Mouse (Mus musculus) limb, embryonic 14.5 days (tissue): ENCODE results near the gene Rnf167. TPM values are rescaled to one million over a fixed set of nuclear protein-coding genes. Genes with fewer than 3 reads are reported as not detected.

Source experiments
- ATAC-seq: fragments of 200-750 bp; cut with Nextera tagmentation; 2 replicates; pipeline ENCODE4 v1.8.0; 2017; ENCODE audit warnings: low read depth, moderate number of reproducible peaks, moderate TSS enrichment; ENCODE audit not compliant: low FRiP score
- DNase-seq: peaks from one replicate; pipeline ENCODE4 v3.0.0-alpha.2; 2015; ENCODE audit warnings: low spot score
- H3K27ac ChIP-seq: fragments of 300-500 bp; sonication (generic); replicated peaks from 2 replicates; pipeline ENCODE4 v1.5.1; 2014; ENCODE audit warnings: low read depth, mild to moderate bottlenecking, low read length, moderate library complexity, mixed read lengths
- H3K27me3 ChIP-seq: fragments of 300-500 bp; sonication (generic); 2 replicates; pipeline ENCODE4 v1.6.1; 2014; ENCODE audit warnings: low read length, mixed read lengths; ENCODE audit not compliant: control insufficient read depth, insufficient read depth
- H3K36me3 ChIP-seq: fragments of 300-500 bp; sonication (generic); 2 replicates; pipeline ENCODE4 v1.6.1; 2014; ENCODE audit warnings: mild to moderate bottlenecking, low read length, moderate library complexity, mixed read lengths; ENCODE audit not compliant: control insufficient read depth, insufficient read depth
- H3K4me1 ChIP-seq: fragments of 300-500 bp; sonication (generic); 2 replicates; pipeline ENCODE4 v1.6.1; 2014; ENCODE audit warnings: antibody characterized with exemption, low read length, mixed read lengths; ENCODE audit not compliant: control insufficient read depth, insufficient read depth
- H3K4me2 ChIP-seq: fragments of 300-500 bp; sonication (generic); replicated peaks from 2 replicates; pipeline ENCODE4 v1.6.1; 2014; ENCODE audit warnings: low read depth, mild to moderate bottlenecking, low read length, moderate library complexity; ENCODE audit not compliant: severe bottlenecking
- H3K4me3 ChIP-seq: fragments of 300-500 bp; sonication (generic); replicated peaks from 2 replicates; pipeline ENCODE4 v1.5.1; 2014; ENCODE audit warnings: low read length
- H3K9ac ChIP-seq: fragments of 300-500 bp; sonication (generic); 2 replicates; pipeline ENCODE4 v1.6.1; 2014; ENCODE audit warnings: mild to moderate bottlenecking, low read depth, low read length, moderate library complexity; ENCODE audit not compliant: severe bottlenecking
- H3K9me3 ChIP-seq: fragments of 300-500 bp; sonication (generic); 2 replicates; pipeline ENCODE4 v1.6.1; 2016; ENCODE audit warnings: low read length; ENCODE audit not compliant: control insufficient read depth
- POLR2A ChIP-seq: fragments of 200-500 bp; IDR thresholded peaks from 2 replicates; pipeline ENCODE4 v1.8.0; 2012; ENCODE audit warnings: inconsistent platforms, mild to moderate bottlenecking, moderate library complexity, borderline replicate concordance; ENCODE audit not compliant: insufficient read depth, insufficient read length; ENCODE audit errors: extremely low read depth
- WGBS: fragments of 180-500 bp; shearing (Covaris S2); extraction: QIAGEN DNeasy Blood & Tissue Kit; methylation state at CpG from one replicate; pipeline ENCODE4 v1.1.7; 2014; 5-methylcytosine and 5-hydroxymethylcytosine counted together
- polyA plus RNA-seq, 2 experiments: library from polyadenylated mRNA; depleted of rRNA in 1 of 2; stranded (reverse) in 1 of 2; unstranded in 1 of 2; fragments of >200 nt; fragmentation: Nextera tagmentation in 1 of 2; extraction: Ambion mirVana in 1 of 2; gene quantifications; 2 replicates each; pipeline versions ENCODE4 v1.2.1 to v1.2.3; 2012 to 2014

The Rnf167 gene
- 96.3 and 110 TPM in 2 replicates for polyA plus RNA-seq (2012; rRNA removed)
- 109 and 119 TPM in 2 replicates for polyA plus RNA-seq (2014; fragmentation: Nextera tagmentation; extraction: Ambion mirVana)

DNA sequence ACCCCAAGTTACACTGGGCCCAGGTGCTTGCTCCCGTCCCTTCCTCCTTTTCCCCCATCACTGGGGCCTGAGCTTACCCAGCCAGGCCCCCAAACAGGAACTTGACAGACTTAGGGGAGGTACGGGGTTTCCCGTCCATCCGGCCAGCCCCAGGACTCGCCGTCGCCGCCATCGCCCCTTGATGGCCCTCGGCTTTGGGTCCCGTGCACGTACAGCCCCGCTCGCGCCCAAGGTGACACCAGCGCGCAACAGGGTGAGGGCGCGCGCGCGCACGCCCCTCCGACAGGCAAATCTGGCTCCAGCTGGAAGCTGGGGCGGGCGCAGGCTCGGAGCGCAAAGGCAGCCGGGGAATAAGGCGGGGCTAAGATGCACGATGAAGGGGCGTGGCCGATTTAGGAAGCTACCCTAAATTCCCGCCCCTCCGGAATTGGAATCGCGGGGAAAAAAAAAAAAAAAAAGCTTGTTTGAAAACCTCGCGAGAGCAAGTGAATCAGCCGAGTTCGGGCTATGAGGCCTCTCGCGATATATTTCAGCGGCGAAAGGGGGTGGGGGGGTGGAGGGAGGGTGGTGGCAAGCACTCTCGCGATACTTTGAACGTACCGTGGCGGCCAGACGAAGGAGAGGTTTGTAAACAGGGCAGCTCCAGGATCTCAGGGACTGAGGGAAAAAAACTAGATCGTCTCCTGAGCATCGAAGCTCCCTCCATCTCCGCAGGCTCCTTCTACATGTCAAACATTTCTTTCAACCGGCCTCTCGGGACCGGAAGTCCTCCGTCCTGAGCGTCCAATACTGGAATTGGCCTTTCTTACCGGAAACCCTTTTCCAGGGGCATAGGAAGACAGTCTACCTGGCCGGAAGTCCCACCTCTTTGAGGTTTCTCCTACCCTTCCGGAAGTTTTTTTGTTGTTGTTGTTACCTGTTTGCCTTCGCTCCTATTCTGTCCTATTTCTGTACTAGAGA, at the start of gene Rnf167, which contains the start of gene Slc25a11:
TSS of gene Rnf167 (plus strand) at position 545 of the 960 bp plus-strand sequence.
TSS of gene Slc25a11 (minus strand) at position 789 of the 960 bp plus-strand sequence.
- H3K4me3 ChIP-seq = peak within 1 kb of the TSS; percentile 75
- H3K9me3 ChIP-seq = no peaks in the 10 kb centered on the region
- H3K27me3 ChIP-seq = no peaks in the 10 kb centered on the region
- peak; percentile 99 for DNase-seq
- H3K4me1 ChIP-seq = peaks cover 22% of the 10 kb centered on the region
- H3K9ac ChIP-seq = peak within 1 kb of the TSS; percentile 86
- TF ChIP-seq POLR2A = peak; percentile 90; the same call in 1 of the 2 replicates
- peaks cover 62% of the 10 kb centered on the region for H3K36me3 ChIP-seq
- peak within 1 kb of the TSS; percentile 91 for H3K4me2 ChIP-seq
- H3K27ac ChIP-seq = peak within 1 kb of the TSS; percentile 93
- peak; percentile 90 for ATAC-seq
- under 1% methylated on average over 63 of the region's 63 CpGs for WGBS

GRCm38 (mm10) chr11:70597301-70597700, 49.7 kb upstream of the Rnf167 start:
- H3K4me3 ChIP-seq = no peak overlapping the region
- H3K27me3 ChIP-seq = no peaks in the 10 kb centered on the region
- no peaks in the 10 kb centered on the region for H3K4me1 ChIP-seq
- no peak for TF ChIP-seq POLR2A
- H3K4me2 ChIP-seq = no peak overlapping the region
- ATAC-seq = no peak
- H3K9ac ChIP-seq = peak overlapping the region; percentile 12; the same call in 1 of the 2 replicates
- H3K27ac ChIP-seq = no peak overlapping the region
- 87% methylated on average over 6 of the region's 6 CpGs for WGBS
- peaks cover 36% of the 10 kb centered on the region for H3K36me3 ChIP-seq
- no peaks in the 10 kb centered on the region for H3K9me3 ChIP-seq
- DNase-seq = no peak

DNA sequence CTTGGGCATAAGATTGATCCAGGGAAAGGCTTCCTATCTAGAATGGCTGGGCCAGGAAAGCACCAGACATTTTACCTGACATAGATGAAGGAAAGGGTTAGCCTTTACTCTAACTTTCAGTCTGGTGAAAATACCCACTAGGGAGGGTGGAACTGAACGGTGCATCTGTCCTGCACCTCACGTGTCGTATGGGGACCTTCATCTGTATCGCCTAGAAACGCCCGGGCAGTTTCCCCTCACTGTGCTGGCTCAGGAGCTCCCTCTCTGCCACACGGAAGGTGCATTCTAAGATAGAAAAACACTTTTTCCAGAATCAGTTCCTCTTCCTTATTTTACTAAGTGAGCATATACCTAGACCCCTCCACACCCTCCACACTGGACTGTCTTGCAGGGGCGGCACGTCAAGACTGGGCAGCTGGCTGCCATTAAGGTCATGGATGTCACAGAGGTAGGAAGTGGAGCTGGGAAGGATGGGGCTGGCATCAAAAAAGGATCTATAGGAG, 48.5 kb upstream of the Rnf167 start:
- 88% methylated on average over 9 of the region's 9 CpGs for WGBS
- Histone ChIP-seq H3K4me3 (no peak overlapping the region), H3K9me3 (no peaks in the 10 kb centered on the region), H3K4me1 (no peaks in the 10 kb centered on the region), H3K27ac (no peak overlapping the region), H3K4me2 (no peak overlapping the region), H3K9ac (no peak overlapping the region), H3K27me3 (no peaks in the 10 kb centered on the region), H3K36me3 (peaks cover 36% of the 10 kb centered on the region)
- DNase-seq (no peak), ATAC-seq (no peak)
- no peak for TF ChIP-seq POLR2A

GRCm38 (mm10) chr11:70605024-70605566, 41.9 kb upstream of the Rnf167 start:
- Histone ChIP-seq H3K9me3 (no peaks in the 10 kb centered on the region), H3K36me3 (peaks cover 73% of the 10 kb centered on the region), H3K27me3 (no peaks in the 10 kb centered on the region), H3K4me1 (no peaks in the 10 kb centered on the region), H3K4me2 (no peak overlapping the region), H3K4me3 (no peak overlapping the region), H3K27ac (no peak overlapping the region), H3K9ac (no peak overlapping the region)
- 58% methylated on average over 14 of the region's 14 CpGs for WGBS
- peak; percentile 72 for DNase-seq
- TF ChIP-seq POLR2A = no peak
- ATAC-seq = no peak

GRCm38 (mm10) chr11:70606717-70607116, 40.3 kb upstream of the Rnf167 start:
- Histone ChIP-seq H3K27ac (no peak overlapping the region), H3K4me3 (no peak overlapping the region), H3K9me3 (no peaks in the 10 kb centered on the region), H3K4me2 (no peak overlapping the region), H3K36me3 (peaks cover 83% of the 10 kb centered on the region), H3K27me3 (no peaks in the 10 kb centered on the region), H3K9ac (no peak overlapping the region), H3K4me1 (no peaks in the 10 kb centered on the region)
- DNase-seq = no peak
- ATAC-seq = no peak
- no peak for TF ChIP-seq POLR2A
- WGBS = 72% methylated on average over 12 of the region's 12 CpGs
